Mouse (Mus musculus) cortical plate, adult 2 months (tissue): ENCODE data around the gene Trex2.

Source experiments
- CTCF ChIP-seq: fragments of 200-500 bp; IDR thresholded peaks from 2 replicates; pipeline ENCODE4 v1.5.1; 2011; ENCODE audit warnings: mild to moderate bottlenecking, control low read depth, low read length; ENCODE audit not compliant: insufficient read depth; ENCODE audit errors: extremely low read depth
- POLR2A ChIP-seq: fragments of 200-500 bp; IDR thresholded peaks from 2 replicates; pipeline ENCODE4 v1.6.1; 2011; ENCODE audit warnings: mild to moderate bottlenecking, low read length, control low read depth; ENCODE audit not compliant: insufficient read depth; ENCODE audit errors: extremely low read depth

GRCm38 (mm10) chrX:73401616-73402015 lies 33.5 kb downstream of the Trex2 start:
- TF ChIP-seq POLR2A = no peak
- no peak for TF ChIP-seq CTCF
